Mouse (Mus musculus) lung, adult 2 months (tissue): ENCODE results near the gene Plekha4.

Experiments used
- CTCF ChIP-seq: fragments of 200-500 bp; IDR thresholded peaks from 2 replicates; pipeline ENCODE4 v1.5.1; 2011; ENCODE audit warnings: mild to moderate bottlenecking, low read length, control low read depth; ENCODE audit not compliant: insufficient read depth
- POLR2A ChIP-seq: fragments of 200-500 bp; IDR thresholded peaks from 2 replicates; pipeline ENCODE4 v1.6.1; 2011; ENCODE audit warnings: low read depth, mild to moderate bottlenecking, control low read depth, low read length, borderline replicate concordance; ENCODE audit errors: extremely low read depth

- TF ChIP-seq CTCF (no peak), POLR2A (no peak)
Observed at GRCm38 (mm10) chr7:45486761-45487415, 39.2 kb upstream of the Plekha4 start, which contains the start of gene Gm45808.
